In the genomic region with DNA sequence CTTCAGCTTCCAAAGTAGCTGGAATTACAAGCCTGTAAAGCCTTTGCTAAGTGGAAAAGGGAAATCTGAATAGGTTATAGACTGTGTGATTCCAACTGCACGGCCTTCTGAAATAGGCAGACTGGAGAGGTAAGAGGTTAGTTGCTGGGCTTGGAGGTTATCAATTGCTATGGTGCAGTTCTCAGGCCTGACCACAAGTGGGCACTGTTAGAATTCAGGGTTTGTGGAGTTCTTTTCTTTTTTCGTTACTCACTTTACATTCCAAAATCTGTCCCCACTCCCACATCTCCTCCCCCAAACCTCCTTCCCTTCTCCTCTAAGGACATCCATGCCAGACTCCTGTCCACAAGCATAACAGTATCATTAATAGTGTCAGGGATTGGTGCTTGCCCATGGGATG, we compare ENCODE assay signal across 10 mouse cellular contexts. TPM values are rescaled to one million over a fixed set of nuclear protein-coding genes. Genes with fewer than 3 reads are reported as not detected.
A peak's percentile ranks its signal among the peaks of the same experiment; 100 is the strongest.
DNase-seq lines count a peak whose midpoint lies in the region; ATAC-seq and TF ChIP-seq lines count a peak whose summit lies in the region.
"Had no signal": no experiment of that assay in that cellular context is flagged by ENCODE, and none has a peak within 500 bp of the region (broad histone marks: within the 10 kb centered on the region; RNA-seq: fewer than 3 reads in every experiment).

No protein-coding gene starts in this region.

- ATAC-seq in hindbrain, postnatal 0 days: no peak

- TF ChIP-seq CTCF in bone marrow, adult 2 months (IDR thresholded peaks at IDR 0.05; ENCODE audit: control insufficient read depth, insufficient read depth, low read length): peak; percentile 30
- peak; percentile 72 for TF ChIP-seq CTCF in hindbrain, postnatal 0 days (IDR thresholded peaks at IDR 0.05; ENCODE audit: low read depth)

- H3K4me1 ChIP-seq in bone marrow, adult 2 months (ENCODE audit: control insufficient read depth, insufficient read depth, low read length): no peaks in the 10 kb centered on the region; the same call in 1 of the 2 replicates
- H3K4me1 ChIP-seq in hindbrain, postnatal 0 days (ENCODE audit: insufficient read depth, low read length): no peaks in the 10 kb centered on the region
- H3K4me1 ChIP-seq: embryonic facial prominence, embryonic 12.5 days had no signal

- H3K4me3 ChIP-seq in bone marrow, adult 2 months (replicated peaks; ENCODE audit: control insufficient read depth, low read depth, low read length): no peak overlapping the region
- H3K4me3 ChIP-seq in hindbrain, postnatal 0 days (ENCODE audit: low read length): no peak overlapping the region
- H3K4me3 ChIP-seq: embryonic facial prominence, embryonic 12.5 days had no signal

- no peak overlapping the region for H3K9ac ChIP-seq in hindbrain, postnatal 0 days (replicated peaks; ENCODE audit: low read length)
- H3K9ac ChIP-seq: embryonic facial prominence, embryonic 12.5 days had no signal

- no peak overlapping the region for H3K4me2 ChIP-seq in hindbrain, postnatal 0 days (ENCODE audit: low read depth, low read length)
- H3K4me2 ChIP-seq: embryonic facial prominence, embryonic 12.5 days had no signal

- H3K36me3 ChIP-seq in hindbrain, postnatal 0 days (ENCODE audit: insufficient read depth, low read length): peaks cover 6% of the 10 kb centered on the region; the same call in 1 of the 2 replicates

- no peak for TF ChIP-seq POLR2A in bone marrow, adult 2 months (IDR thresholded peaks at IDR 0.05; ENCODE audit: borderline replicate concordance, control insufficient read depth, low read depth, low read length)

- H3K9me3 ChIP-seq in hindbrain, postnatal 0 days (ENCODE audit: low read length): no peaks in the 10 kb centered on the region
- H3K9me3 ChIP-seq: embryonic facial prominence, embryonic 12.5 days had no signal

- WGBS in bone marrow, adult 2 months: 12% methylated on average over 2 of the region's 2 CpGs
- WGBS in hindbrain, postnatal 0 days: 43% methylated on average over 2 of the region's 2 CpGs

- intact Hi-C loops in heart, postnatal 25 days (cut with DNase I): no loop called here

- H3K27me3 ChIP-seq in hindbrain, postnatal 0 days (ENCODE audit: insufficient read depth, low read length): no peaks in the 10 kb centered on the region
- H3K27me3 ChIP-seq: embryonic facial prominence, embryonic 12.5 days had no signal

- DNase-seq in heart, adult 18-20 months: peak; percentile 29 to 75
- no peak for DNase-seq in heart, postnatal 25 days (ENCODE audit: low spot score)
- DNase-seq in right cerebral cortex, postnatal 14 days: peak; percentile 48
- no peak for DNase-seq in right cerebral cortex, postnatal 36 days (ENCODE audit: low spot score in 2 of 2)
- DNase-seq in hindbrain, postnatal 0 days (ENCODE audit: low spot score): peak; percentile 35
- DNase-seq in natural killer cell, adult 2 months (ENCODE audit: low spot score in 2 of 2): peak; percentile 22 to 51
- DNase-seq in cerebellum, adult 11 months: no peak

- no peak overlapping the region for H3K27ac ChIP-seq in bone marrow, adult 2 months (ENCODE audit: control insufficient read depth, insufficient read depth, low read depth, low read length, poor library complexity)
- H3K27ac ChIP-seq in hindbrain, postnatal 0 days: no peak overlapping the region
- H3K27ac ChIP-seq: embryonic facial prominence, embryonic 12.5 days had no signal

RNA-seq across cellular contexts. Expression of gene Selenow, which starts 8.0 kb away (rescaled TPM):
- 100 to 1,000 TPM; 181 to 202 TPM for total RNA-seq in heart, adult 18-20 months (2021)
- 100 to 1,000 TPM; 148 to 155 TPM for total RNA-seq in heart, postnatal 25 days (2021)
- 159 and 175 TPM in 2 replicates for polyA plus RNA-seq in bone marrow, adult 2 months (2011; ENCODE audit: insufficient read depth, insufficient read length, low replicate concordance, missing spikeins)
- 501 and 566 TPM in 2 replicates for total RNA-seq in hindbrain, postnatal 0 days (2014; rRNA removed)
- 1,894 and 2,002 TPM in 2 replicates for polyA plus RNA-seq in hindbrain, postnatal 0 days (2015; fragmentation: Nextera tagmentation; extraction: Ambion mirVana)

RNA-seq across cellular contexts. Expression of gene Nop53, which starts 31.6 kb away (rescaled TPM):
- total RNA-seq in heart, adult 18-20 months (2021): 100 to 1,000 TPM; 134 to 143 TPM
- total RNA-seq in heart, postnatal 25 days (2021): 100 to 1,000 TPM; 123 to 127 TPM
- polyA plus RNA-seq in bone marrow, adult 2 months (2011; ENCODE audit: insufficient read depth, insufficient read length, low replicate concordance, missing spikeins): 96.9 and 171 TPM in 2 replicates
- 76.5 and 82.1 TPM in 2 replicates for total RNA-seq in hindbrain, postnatal 0 days (2014; rRNA removed)
- 124 and 127 TPM in 2 replicates for polyA plus RNA-seq in hindbrain, postnatal 0 days (2015; fragmentation: Nextera tagmentation; extraction: Ambion mirVana)

RNA-seq across cellular contexts. Expression of gene Crxos, which starts 31.8 kb away (rescaled TPM):
- total RNA-seq in heart, adult 18-20 months (2021): not detected
- not detected for total RNA-seq in heart, postnatal 25 days (2021)
- polyA plus RNA-seq in bone marrow, adult 2 months (2011; ENCODE audit: insufficient read depth, insufficient read length, low replicate concordance, missing spikeins): 1.4 TPM in 1 of 2 replicates, not detected in the other
- not detected in 2 replicates for total RNA-seq in hindbrain, postnatal 0 days (2014; rRNA removed)
- 0.15 TPM in 1 of 2 replicates, not detected in the other for polyA plus RNA-seq in hindbrain, postnatal 0 days (2015; fragmentation: Nextera tagmentation; extraction: Ambion mirVana)
- polyA plus RNA-seq: embryonic facial prominence, embryonic 12.5 days had no signal

RNA-seq across cellular contexts. Expression of gene Crx, which starts 34.5 kb away (rescaled TPM):
- not detected for total RNA-seq in heart, adult 18-20 months (2021)
- total RNA-seq in heart, postnatal 25 days (2021): not detected
- polyA plus RNA-seq in bone marrow, adult 2 months (2011; ENCODE audit: insufficient read depth, insufficient read length, low replicate concordance, missing spikeins): not detected in 2 replicates
- total RNA-seq in hindbrain, postnatal 0 days (2014; rRNA removed): not detected in 2 replicates
- not detected in 2 replicates for polyA plus RNA-seq in hindbrain, postnatal 0 days (2015; fragmentation: Nextera tagmentation; extraction: Ambion mirVana)
- total RNA-seq: layer of hippocampus, postnatal 36 days had no signal
- polyA plus RNA-seq: embryonic facial prominence, embryonic 12.5 days had no signal

RNA-seq across cellular contexts. Expression of gene Ehd2, which starts 53.1 kb away (rescaled TPM):
- 10 to 100 TPM; 65.8 to 77.3 TPM for total RNA-seq in heart, adult 18-20 months (2021)
- 100 to 1,000 TPM; 112 to 129 TPM for total RNA-seq in heart, postnatal 25 days (2021)
- polyA plus RNA-seq in bone marrow, adult 2 months (2011; ENCODE audit: insufficient read depth, insufficient read length, low replicate concordance, missing spikeins): 4.9 and 7.8 TPM in 2 replicates
- total RNA-seq in hindbrain, postnatal 0 days (2014; rRNA removed): 5.0 and 9.5 TPM in 2 replicates
- 4.4 and 5.3 TPM in 2 replicates for polyA plus RNA-seq in hindbrain, postnatal 0 days (2015; fragmentation: Nextera tagmentation; extraction: Ambion mirVana)

Comparison
In these comparisons a context has a peak if more than half of its experiments do, and no peak if none do; other contexts are left out.
1. DNase-seq: peak in heart, adult 18-20 months (2 of 2), right cerebral cortex, postnatal 14 days (single experiment), hindbrain, postnatal 0 days (single experiment) and natural killer cell, adult 2 months (2 of 2); none in heart, postnatal 25 days (single experiment), right cerebral cortex, postnatal 36 days (0 of 2) and cerebellum, adult 11 months (single experiment).